Mouse (Mus musculus) embryonic facial prominence, embryonic 15.5 days (tissue): ENCODE results near the gene Lrmda. TPM values are rescaled to one million over a fixed set of nuclear protein-coding genes. Genes with fewer than 3 reads are reported as not detected.

ENCODE experiments used
- ATAC-seq: fragments of 200-750 bp; cut with Nextera tagmentation; 2 replicates; pipeline ENCODE4 v1.8.0; 2017; ENCODE audit warnings: low read depth, moderate TSS enrichment; ENCODE audit not compliant: insufficient number of reproducible peaks, low FRiP score, low TSS enrichment
- H3K27ac ChIP-seq: fragments of 300-500 bp; sonication (generic); replicated peaks from 2 replicates; pipeline ENCODE4 v1.5.1; 2015; ENCODE audit warnings: mild to moderate bottlenecking, inconsistent platforms
- H3K27me3 ChIP-seq: fragments of 300-500 bp; sonication (generic); 2 replicates; pipeline ENCODE4 v1.6.1; 2015; ENCODE audit warnings: inconsistent platforms
- H3K36me3 ChIP-seq: fragments of 300-500 bp; sonication (generic); 2 replicates; pipeline ENCODE4 v1.6.1; 2015; ENCODE audit warnings: mild to moderate bottlenecking, inconsistent platforms
- H3K4me1 ChIP-seq: fragments of 300-500 bp; sonication (generic); 2 replicates; pipeline ENCODE4 v1.6.1; 2015; ENCODE audit warnings: inconsistent platforms
- H3K4me2 ChIP-seq: fragments of 300-500 bp; sonication (generic); replicated peaks from 2 replicates; pipeline ENCODE4 v1.6.1; 2015; ENCODE audit warnings: mild to moderate bottlenecking, inconsistent platforms
- H3K4me3 ChIP-seq: fragments of 300-500 bp; sonication (generic); replicated peaks from 2 replicates; pipeline ENCODE4 v1.5.1; 2015; ENCODE audit warnings: mild to moderate bottlenecking, inconsistent platforms
- H3K9ac ChIP-seq: fragments of 300-500 bp; sonication (generic); 2 replicates; pipeline ENCODE4 v1.6.1; 2015; ENCODE audit warnings: inconsistent platforms
- H3K9me3 ChIP-seq: fragments of 300-500 bp; sonication (generic); replicated peaks from 2 replicates; pipeline ENCODE4 v1.6.1; 2016; ENCODE audit warnings: inconsistent platforms
- WGBS: fragments of 180-500 bp; shearing (Covaris S2); methylation state at CpG from one replicate; pipeline ENCODE4 v1.1.7; 2015; 5-methylcytosine and 5-hydroxymethylcytosine counted together
- polyA plus RNA-seq: library from polyadenylated mRNA; unstranded; fragments of >200 nt; fragmentation: Nextera tagmentation; extraction: Ambion mirVana; gene quantifications from 2 replicates; pipeline ENCODE4 v1.2.1, GENCODE M21; 2015

Lrmda gene
- polyA plus RNA-seq, 1 experiment from 2014 or later, result 0.64 TPM

GRCm38 (mm10) chr14:23057987-23058386 lies 1038.5 kb downstream of the Lrmda start:
- WGBS, result 86% methylated on average over 2 of the region's 2 CpGs
- Histone ChIP-seq H3K36me3 (no peaks in the 10 kb centered on the region), H3K4me3 (no peak overlapping the region), H3K27me3 (no peaks in the 10 kb centered on the region), H3K9ac (no peak overlapping the region), H3K4me2 (no peak overlapping the region), H3K27ac (no peak overlapping the region), H3K4me1 (no peaks in the 10 kb centered on the region), H3K9me3 (no peaks in the 10 kb centered on the region)
- ATAC-seq, result no peak

GRCm38 (mm10) chr14:23078719-23079118 lies 1059.2 kb downstream of the Lrmda start:
- Histone ChIP-seq H3K27me3 (no peaks in the 10 kb centered on the region), H3K9me3 (no peaks in the 10 kb centered on the region), H3K27ac (no peak overlapping the region), H3K9ac (no peak overlapping the region), H3K4me2 (no peak overlapping the region), H3K4me3 (no peak overlapping the region), H3K4me1 (no peaks in the 10 kb centered on the region), H3K36me3 (no peaks in the 10 kb centered on the region)
- WGBS, result 68% methylated on average over 1 of the region's 1 CpGs
- no peak for ATAC-seq

- no peak for ATAC-seq
- no peaks in the 10 kb centered on the region for H3K27me3 ChIP-seq
- no peak overlapping the region for H3K27ac ChIP-seq
- H3K4me1 ChIP-seq, result no peaks in the 10 kb centered on the region
- H3K9ac ChIP-seq, result no peak overlapping the region
- WGBS, result 67% methylated on average over 1 of the region's 1 CpGs
- H3K4me3 ChIP-seq, result no peak overlapping the region
- no peaks in the 10 kb centered on the region for H3K36me3 ChIP-seq
- H3K4me2 ChIP-seq, result no peak overlapping the region
- no peaks in the 10 kb centered on the region for H3K9me3 ChIP-seq
Measured at GRCm38 (mm10) chr14:23084241-23084773, 1064.8 kb downstream of the Lrmda start.

- 72% methylated on average over 1 of the region's 1 CpGs for WGBS
- H3K4me3 ChIP-seq, result no peak overlapping the region
- H3K4me2 ChIP-seq, result no peak overlapping the region
- no peaks in the 10 kb centered on the region for H3K4me1 ChIP-seq
- H3K27me3 ChIP-seq, result no peaks in the 10 kb centered on the region
- H3K9ac ChIP-seq, result no peak overlapping the region
- no peak overlapping the region for H3K27ac ChIP-seq
- ATAC-seq, result no peak
- no peaks in the 10 kb centered on the region for H3K36me3 ChIP-seq
- no peaks in the 10 kb centered on the region for H3K9me3 ChIP-seq
Measured at GRCm38 (mm10) chr14:23084797-23085196, 1065.3 kb downstream of the Lrmda start.

GRCm38 (mm10) chr14:23093306-23093705 lies 1073.8 kb downstream of the Lrmda start:
- Histone ChIP-seq H3K9ac (no peak overlapping the region), H3K4me2 (no peak overlapping the region), H3K36me3 (no peaks in the 10 kb centered on the region), H3K9me3 (no peaks in the 10 kb centered on the region), H3K4me3 (no peak overlapping the region), H3K27ac (no peak overlapping the region), H3K27me3 (no peaks in the 10 kb centered on the region), H3K4me1 (no peaks in the 10 kb centered on the region; the same call in 1 of the 2 replicates)
- 90% methylated on average over 4 of the region's 4 CpGs for WGBS
- ATAC-seq, result no peak

GRCm38 (mm10) chr14:23094546-23095157 lies 1075.1 kb downstream of the Lrmda start:
- no peak overlapping the region for H3K9ac ChIP-seq
- H3K4me1 ChIP-seq, result no peaks in the 10 kb centered on the region; the same call in 1 of the 2 replicates
- 51% methylated on average over 5 of the region's 5 CpGs for WGBS
- no peak overlapping the region for H3K4me3 ChIP-seq
- H3K4me2 ChIP-seq, result no peak overlapping the region
- no peaks in the 10 kb centered on the region for H3K36me3 ChIP-seq
- ATAC-seq, result no peak
- H3K9me3 ChIP-seq, result no peaks in the 10 kb centered on the region
- no peaks in the 10 kb centered on the region for H3K27me3 ChIP-seq
- no peak overlapping the region for H3K27ac ChIP-seq

GRCm38 (mm10) chr14:23095158-23096016 lies 1075.9 kb downstream of the Lrmda start:
- no peak for ATAC-seq
- Histone ChIP-seq H3K27ac (no peak overlapping the region), H3K9me3 (no peaks in the 10 kb centered on the region), H3K4me2 (no peak overlapping the region), H3K36me3 (no peaks in the 10 kb centered on the region), H3K27me3 (no peaks in the 10 kb centered on the region), H3K9ac (no peak overlapping the region), H3K4me3 (no peak overlapping the region), H3K4me1 (no peaks in the 10 kb centered on the region; the same call in 1 of the 2 replicates)
- WGBS, result 60% methylated on average over 10 of the region's 10 CpGs

- Histone ChIP-seq H3K4me2 (no peak overlapping the region), H3K9me3 (no peaks in the 10 kb centered on the region), H3K36me3 (no peaks in the 10 kb centered on the region), H3K27ac (no peak overlapping the region), H3K4me1 (no peaks in the 10 kb centered on the region; the same call in 1 of the 2 replicates), H3K27me3 (no peaks in the 10 kb centered on the region), H3K4me3 (no peak overlapping the region), H3K9ac (no peak overlapping the region)
- 44% methylated on average over 3 of the region's 3 CpGs for WGBS
- no peak for ATAC-seq
Measured at GRCm38 (mm10) chr14:23096017-23096336, 1076.5 kb downstream of the Lrmda start.

GRCm38 (mm10) chr14:23096405-23096804 lies 1076.9 kb downstream of the Lrmda start:
- no peak for ATAC-seq
- Histone ChIP-seq H3K27me3 (no peaks in the 10 kb centered on the region), H3K27ac (no peak overlapping the region), H3K9ac (no peak overlapping the region), H3K36me3 (no peaks in the 10 kb centered on the region), H3K4me1 (no peaks in the 10 kb centered on the region; the same call in 1 of the 2 replicates), H3K4me3 (no peak overlapping the region), H3K4me2 (no peak overlapping the region), H3K9me3 (no peaks in the 10 kb centered on the region)
- 71% methylated on average over 4 of the region's 4 CpGs for WGBS
